Mouse (Mus musculus) small intestine, adult 2 months (tissue): ENCODE data around the gene Mybph. TPM values are rescaled to one million over a fixed set of nuclear protein-coding genes. Genes with fewer than 3 reads are reported as not detected.

Experiments
- H3K27ac ChIP-seq: fragments of 200-500 bp; 2 replicates; pipeline ENCODE4 v1.5.1; 2012; ENCODE audit warnings: low read depth, low read length, control low read depth, inconsistent platforms; ENCODE audit not compliant: insufficient read depth
- H3K27me3 ChIP-seq: fragments of 200-500 bp; 2 replicates; pipeline ENCODE4 v1.6.1; 2012; ENCODE audit warnings: mild to moderate bottlenecking, moderate library complexity, low read length, inconsistent platforms; ENCODE audit not compliant: control insufficient read depth, insufficient read depth
- H3K36me3 ChIP-seq: fragments of 200-500 bp; 2 replicates; pipeline ENCODE4 v1.6.1; 2012; ENCODE audit warnings: mild to moderate bottlenecking, low read length, control low read depth, inconsistent platforms; ENCODE audit not compliant: control insufficient read depth, insufficient read depth
- H3K4me1 ChIP-seq: fragments of 200-500 bp; 2 replicates; pipeline ENCODE4 v1.6.1; 2012; ENCODE audit warnings: low read length, inconsistent platforms, mixed read lengths; ENCODE audit not compliant: control insufficient read depth, insufficient read depth, insufficient read length
- H3K4me3 ChIP-seq: fragments of 200-500 bp; 2 replicates; pipeline ENCODE4 v1.5.1; 2012; ENCODE audit warnings: low read depth, mild to moderate bottlenecking, control low read depth, inconsistent platforms, low read length, moderate library complexity
- CTCF ChIP-seq: fragments of 200-500 bp; IDR thresholded peaks from 2 replicates; pipeline ENCODE4 v1.5.1; 2012; ENCODE audit warnings: low read depth, mild to moderate bottlenecking, control low read depth, inconsistent platforms, low read length, moderate library complexity, mixed read lengths; ENCODE audit not compliant: insufficient replicate concordance, insufficient read length; ENCODE audit errors: extremely low read depth
- POLR2A ChIP-seq: fragments of 200-500 bp; IDR thresholded peaks from 2 replicates; pipeline ENCODE4 v1.6.1; 2012; ENCODE audit warnings: low read depth, mild to moderate bottlenecking, control low read depth, inconsistent platforms, low read length, moderate library complexity
- WGBS: fragments of 180-500 bp; shearing (Covaris S2); methylation state at CpG from one replicate; pipeline ENCODE4 v1.1.7; 2018; 5-methylcytosine and 5-hydroxymethylcytosine counted together
- polyA plus RNA-seq: library from polyadenylated mRNA; depleted of rRNA; stranded (reverse); fragments of >200 nt; gene quantifications from 2 replicates; pipeline ENCODE4 v1.2.3, GENCODE M21; 2012

Mybph gene
- polyA plus RNA-seq, 1 experiment = 0.08 TPM

- Histone ChIP-seq H3K4me3 (no peak overlapping the region), H3K27me3 (peaks cover 14% of the 10 kb centered on the region), H3K36me3 (no peaks in the 10 kb centered on the region), H3K27ac (no peak overlapping the region), H3K4me1 (peaks cover 30% of the 10 kb centered on the region)
- TF ChIP-seq CTCF (no peak), POLR2A (no peak)
- 81% methylated on average over 10 of the region's 10 CpGs for WGBS
Observed at GRCm38 (mm10) chr1:134230638-134231228, 37.5 kb downstream of the Mybph start.

DNA sequence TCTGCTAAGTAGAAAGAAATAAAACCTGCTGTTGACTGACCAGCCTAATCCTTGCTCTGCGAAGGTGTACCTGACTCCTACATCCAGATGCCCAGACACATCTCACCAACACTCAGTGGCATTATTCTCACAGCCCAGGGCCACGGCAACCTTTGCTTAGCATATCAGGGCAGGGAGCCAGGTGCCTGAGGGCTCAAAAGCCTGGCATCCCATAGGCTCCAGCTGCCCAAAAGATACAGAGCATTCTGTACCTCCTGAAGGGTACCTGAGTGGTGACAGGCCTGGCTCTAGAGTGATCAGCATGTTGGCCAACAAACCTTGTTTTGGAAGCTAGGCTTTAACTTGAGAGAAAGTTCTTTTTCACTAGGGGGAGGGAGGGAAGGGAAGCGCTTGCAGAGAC is 38.0 kb downstream of the Mybph start:
- Histone ChIP-seq H3K27ac (no peak overlapping the region), H3K4me3 (no peak overlapping the region), H3K36me3 (no peaks in the 10 kb centered on the region), H3K27me3 (peaks cover 14% of the 10 kb centered on the region), H3K4me1 (peaks cover 30% of the 10 kb centered on the region)
- TF ChIP-seq CTCF (no peak), POLR2A (no peak)
- 78% methylated on average over 3 of the region's 3 CpGs for WGBS

GRCm38 (mm10) chr1:134231681-134232080 is 38.4 kb downstream of the Mybph start:
- H3K4me1 ChIP-seq = peaks cover 27% of the 10 kb centered on the region
- WGBS = 45% methylated on average over 3 of the region's 3 CpGs
- peaks cover 14% of the 10 kb centered on the region for H3K27me3 ChIP-seq
- H3K27ac ChIP-seq = no peak overlapping the region
- no peaks in the 10 kb centered on the region for H3K36me3 ChIP-seq
- H3K4me3 ChIP-seq = no peak overlapping the region
- TF ChIP-seq CTCF = no peak
- TF ChIP-seq POLR2A = no peak

DNA sequence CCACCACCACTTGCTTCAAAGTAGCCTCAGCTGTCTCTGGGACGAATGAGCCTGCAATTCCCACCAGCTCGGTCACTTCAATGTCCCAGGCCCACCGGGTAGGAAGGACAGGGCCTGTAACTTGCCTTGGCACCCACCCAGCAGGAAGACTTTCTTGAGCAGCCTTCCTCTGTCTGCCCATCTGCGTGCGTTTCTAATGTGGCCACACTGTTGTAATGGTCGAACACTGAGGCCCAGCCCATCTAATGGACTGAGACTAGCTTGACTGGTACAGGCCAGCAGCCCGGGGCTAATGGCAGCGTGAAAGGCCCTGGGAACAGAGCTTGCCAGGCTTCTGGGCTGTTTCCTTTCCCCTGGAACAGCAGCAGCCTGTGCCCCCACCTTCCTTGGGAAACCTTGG is 39.1 kb downstream of the Mybph start:
- WGBS = 36% methylated on average over 8 of the region's 8 CpGs
- peak overlapping the region; percentile 48; the same call in 1 of the 2 replicates for H3K27ac ChIP-seq

GRCm38 (mm10) chr1:134232778-134233531 is 39.7 kb downstream of the Mybph start:
- WGBS = 22% methylated on average over 12 of the region's 12 CpGs
- peaks cover 35% of the 10 kb centered on the region for H3K4me1 ChIP-seq
- peaks cover 14% of the 10 kb centered on the region for H3K27me3 ChIP-seq
- no peaks in the 10 kb centered on the region for H3K36me3 ChIP-seq
- peak overlapping the region; percentile 6; the same call in 1 of the 2 replicates for H3K27ac ChIP-seq
- TF ChIP-seq POLR2A (no peak), CTCF (no peak)
- no peak overlapping the region for H3K4me3 ChIP-seq

More for the DNA sequence above, 39.1 kb downstream of the Mybph start:
- Histone ChIP-seq H3K4me1 (peaks cover 32% of the 10 kb centered on the region), H3K27me3 (peaks cover 14% of the 10 kb centered on the region), H3K4me3 (no peak overlapping the region), H3K36me3 (no peaks in the 10 kb centered on the region)
- TF ChIP-seq CTCF (no peak), POLR2A (no peak)

- no peak for TF ChIP-seq CTCF
- peaks cover 35% of the 10 kb centered on the region for H3K4me1 ChIP-seq
- 45% methylated on average over 19 of the region's 19 CpGs for WGBS
- peaks cover 14% of the 10 kb centered on the region for H3K27me3 ChIP-seq
- H3K4me3 ChIP-seq = peak overlapping the region; percentile 44
- H3K36me3 ChIP-seq = no peaks in the 10 kb centered on the region
- H3K27ac ChIP-seq = no peak overlapping the region
Observed at GRCm38 (mm10) chr1:134233681-134234454, 40.6 kb downstream of the Mybph start.
